Mouse (Mus musculus) liver, embryonic 16.5 days (tissue): Measurements from ENCODE around the gene 4930426L09Rik. TPM values are rescaled to one million over a fixed set of nuclear protein-coding genes. Genes with fewer than 3 reads are reported as not detected.
A peak's percentile ranks its signal among the peaks of the same experiment; 100 is the strongest.
"Not testable (repeated sequence)": the region's sequence is repeated elsewhere in the genome, so short reads cannot be mapped to it uniquely, and the experiment has no call there.

ENCODE experiments used
- ATAC-seq: fragments of 200-750 bp; cut with Nextera tagmentation; 2 replicates; pipeline ENCODE4 v1.8.0; 2017; ENCODE audit warnings: low read depth, mild to moderate bottlenecking, moderate number of reproducible peaks, moderate library complexity
- H3K27ac ChIP-seq: fragments of 300-500 bp; sonication (generic); 2 replicates; pipeline ENCODE4 v1.5.1; 2014; ENCODE audit warnings: mild to moderate bottlenecking, low read length
- H3K27me3 ChIP-seq: fragments of 300-500 bp; sonication (generic); 2 replicates; pipeline ENCODE4 v1.6.1; 2014; ENCODE audit warnings: low read depth, low read length, mixed read lengths; ENCODE audit not compliant: control insufficient read depth, insufficient read depth
- H3K36me3 ChIP-seq: fragments of 300-500 bp; sonication (generic); 2 replicates; pipeline ENCODE4 v1.6.1; 2014; ENCODE audit warnings: mild to moderate bottlenecking; ENCODE audit not compliant: control insufficient read depth, insufficient read depth
- H3K4me1 ChIP-seq: fragments of 300-500 bp; sonication (generic); 2 replicates; pipeline ENCODE4 v1.6.1; 2014; ENCODE audit warnings: low read depth, low read length, mixed read lengths; ENCODE audit not compliant: control insufficient read depth
- H3K4me2 ChIP-seq: fragments of 300-500 bp; sonication (generic); 2 replicates; pipeline ENCODE4 v1.6.1; 2014; ENCODE audit warnings: low read depth, low read length, mixed read lengths
- H3K4me3 ChIP-seq: fragments of 300-500 bp; sonication (generic); 2 replicates; pipeline ENCODE4 v1.5.1; 2014; ENCODE audit warnings: low read depth, mild to moderate bottlenecking, low read length
- H3K9ac ChIP-seq: fragments of 300-500 bp; sonication (generic); 2 replicates; pipeline ENCODE4 v1.6.1; 2014; ENCODE audit warnings: low read depth, low read length
- H3K9me3 ChIP-seq: fragments of 300-500 bp; sonication (generic); replicated peaks from 2 replicates; pipeline ENCODE4 v1.6.1; 2016; ENCODE audit warnings: low read length; ENCODE audit not compliant: control insufficient read depth
- WGBS: fragments of 180-500 bp; shearing (Covaris S2); extraction: QIAGEN DNeasy Blood & Tissue Kit; methylation state at CpG from one replicate; pipeline ENCODE4 v1.1.7; 2014; ENCODE audit not compliant: insufficient replicate concordance; 5-methylcytosine and 5-hydroxymethylcytosine counted together
- polyA plus RNA-seq: library from polyadenylated mRNA; unstranded; fragments of >200 nt; fragmentation: Nextera tagmentation; extraction: Ambion mirVana; gene quantifications from 2 replicates; pipeline ENCODE4 v1.2.1, GENCODE M21; 2015

4930426L09Rik gene
- polyA plus RNA-seq, 1 experiment from 2014 or later = 0.15 TPM

DNA sequence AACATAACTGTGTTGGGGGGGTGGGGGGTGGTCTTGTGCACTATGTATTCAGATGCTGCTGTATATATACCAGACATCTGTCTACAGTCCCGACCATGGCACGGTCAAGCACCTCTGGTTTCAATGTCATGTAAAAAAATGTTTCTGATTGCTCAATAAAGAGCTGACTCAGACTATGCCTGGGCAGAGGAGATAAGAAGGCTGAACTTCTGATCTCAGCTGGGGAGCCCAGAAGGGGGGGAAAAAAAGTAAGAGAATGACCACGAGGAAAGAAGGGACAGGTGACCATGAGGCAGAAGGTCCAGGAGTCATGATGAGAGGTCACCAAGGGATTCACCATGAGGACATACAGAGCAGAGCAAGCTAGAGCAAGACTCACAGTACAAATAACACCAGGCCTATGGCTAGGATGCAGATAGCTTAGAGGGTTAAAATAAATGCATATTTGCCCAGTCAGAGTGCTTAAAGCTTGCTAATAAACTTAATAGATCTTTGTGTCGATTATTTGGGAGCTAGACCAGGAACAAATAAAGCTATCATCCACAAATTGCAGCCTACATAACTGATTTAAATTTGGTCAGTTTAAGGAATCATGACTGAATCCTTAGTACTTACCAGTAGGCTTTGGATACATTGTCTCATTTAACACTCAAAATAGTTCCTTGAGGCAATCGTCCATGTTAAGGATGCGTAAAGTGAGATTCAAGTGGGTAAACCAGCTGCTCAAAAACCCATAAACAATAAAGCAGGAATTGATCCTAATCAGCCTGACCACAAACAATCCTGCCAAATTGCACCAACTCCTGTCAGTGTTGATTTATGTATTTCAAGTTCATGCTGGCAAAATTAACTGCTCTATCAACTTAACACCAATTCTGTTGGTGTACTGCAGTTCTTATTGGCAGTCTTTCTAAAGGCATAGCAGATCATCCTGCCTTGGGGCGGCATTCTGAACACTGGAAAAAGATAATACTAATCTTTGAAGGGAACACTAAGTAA lies 5.3 kb upstream of the 4930426L09Rik start:
- H3K4me3 ChIP-seq = peak overlapping the region; percentile 21
- no peaks in the 10 kb centered on the region for H3K9me3 ChIP-seq
- H3K27me3 ChIP-seq = no peaks in the 10 kb centered on the region
- no peaks in the 10 kb centered on the region for H3K36me3 ChIP-seq
- peak overlapping the region; percentile 30 for H3K9ac ChIP-seq
- peak overlapping the region; percentile 50 for H3K4me2 ChIP-seq
- peak; percentile 89 for ATAC-seq
- WGBS = 22% methylated on average over 7 of the region's 7 CpGs
- H3K4me1 ChIP-seq = peaks cover 35% of the 10 kb centered on the region
- H3K27ac ChIP-seq = peak overlapping the region; percentile 76

- Histone ChIP-seq H3K4me2 (peak overlapping the region; percentile 85), H3K27me3 (no peaks in the 10 kb centered on the region; the same call in 1 of the 2 replicates), H3K4me3 (peak overlapping the region; percentile 81), H3K27ac (peak overlapping the region; percentile 99), H3K9me3 (no peaks in the 10 kb centered on the region), H3K4me1 (peaks cover 46% of the 10 kb centered on the region), H3K9ac (peak overlapping the region; percentile 97), H3K36me3 (no peaks in the 10 kb centered on the region)
- ATAC-seq = no peak
- under 1% methylated on average over 25 of the region's 25 CpGs for WGBS
These were observed 1.5 kb upstream of the 4930426L09Rik start for GRCm38 (mm10) chr2:18996451-18997211.

DNA sequence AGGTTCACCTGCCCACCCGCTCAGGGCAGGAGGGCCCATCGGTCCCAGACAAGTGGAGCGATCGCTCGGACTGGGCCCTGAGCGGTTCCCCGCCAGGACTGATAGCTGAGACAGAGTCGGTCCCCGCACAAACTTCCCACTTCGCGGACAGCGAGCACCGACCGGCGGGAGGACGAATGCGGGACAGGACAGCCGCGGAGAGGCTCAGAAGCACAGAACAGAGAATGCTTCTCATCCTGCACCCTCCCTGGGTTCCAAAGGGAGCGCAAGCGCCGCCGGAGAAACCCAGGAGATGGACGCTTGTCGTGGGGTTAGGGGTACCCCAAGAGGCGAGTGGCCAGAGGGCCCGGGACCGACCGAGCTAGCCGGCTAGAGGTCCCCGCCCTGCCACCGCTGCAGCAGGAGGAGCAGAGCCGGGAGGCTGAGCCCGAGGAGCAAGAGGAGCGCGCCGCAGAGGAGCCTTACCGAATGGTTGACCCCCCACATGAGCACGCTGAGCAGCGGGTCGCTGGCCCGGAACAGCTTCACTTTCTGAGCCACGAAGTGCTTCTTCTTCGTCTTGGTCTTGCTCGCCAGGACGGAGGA lies 664 bp upstream of the 4930426L09Rik start:
- peak; percentile 59 for ATAC-seq
- peak overlapping the region; percentile 99 for H3K27ac ChIP-seq

DNA sequence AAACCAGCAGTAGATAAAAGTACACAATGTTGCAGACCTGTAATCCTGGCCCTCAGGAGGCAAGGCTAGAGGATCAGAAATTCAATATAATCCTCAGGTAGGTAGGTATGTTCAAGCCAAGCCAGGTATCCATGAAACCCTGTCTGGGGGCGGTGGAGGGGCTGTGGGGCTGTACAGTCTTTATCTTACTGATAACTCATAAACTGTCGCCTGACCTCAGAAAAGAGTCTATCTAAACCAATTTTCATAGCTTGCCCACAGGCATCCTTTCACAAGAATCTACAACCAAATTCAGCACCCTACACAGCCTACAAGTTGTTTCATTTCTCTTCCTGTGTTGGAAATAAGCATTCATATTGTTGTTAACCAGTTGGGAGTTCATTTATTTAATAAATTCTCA lies 1.3 kb downstream of the 4930426L09Rik start:
- WGBS = 31% methylated on average over 2 of the region's 2 CpGs
- H3K27me3 ChIP-seq = no peaks in the 10 kb centered on the region; the same call in 1 of the 2 replicates
- no peaks in the 10 kb centered on the region for H3K9me3 ChIP-seq
- no peak overlapping the region for H3K4me3 ChIP-seq
- no peak overlapping the region for H3K27ac ChIP-seq
- H3K36me3 ChIP-seq = no peaks in the 10 kb centered on the region
- no peak overlapping the region for H3K9ac ChIP-seq
- peak overlapping the region; percentile 85; the same call in 1 of the 2 replicates for H3K4me2 ChIP-seq
- peaks cover 22% of the 10 kb centered on the region for H3K4me1 ChIP-seq
- ATAC-seq = no peak

More for the DNA sequence above, 664 bp upstream of the 4930426L09Rik start:
- Histone ChIP-seq H3K9ac (peak overlapping the region; percentile 97), H3K4me1 (peaks cover 40% of the 10 kb centered on the region), H3K9me3 (no peaks in the 10 kb centered on the region), H3K4me2 (peak overlapping the region; percentile 85), H3K36me3 (no peaks in the 10 kb centered on the region), H3K4me3 (peak overlapping the region; percentile 81), H3K27me3 (no peaks in the 10 kb centered on the region; the same call in 1 of the 2 replicates)
- under 1% methylated on average over 46 of the region's 46 CpGs for WGBS

GRCm38 (mm10) chr2:19004801-19005200 lies 6.7 kb downstream of the 4930426L09Rik start:
- no peaks in the 10 kb centered on the region for H3K9me3 ChIP-seq
- H3K9ac ChIP-seq = no peak overlapping the region
- H3K4me1 ChIP-seq = peaks cover 6% of the 10 kb centered on the region
- H3K27me3 ChIP-seq = no peaks in the 10 kb centered on the region
- H3K27ac ChIP-seq = no peak overlapping the region; the same call in 1 of the 2 replicates
- WGBS = 23% methylated on average over 10 of the region's 10 CpGs
- no peaks in the 10 kb centered on the region for H3K36me3 ChIP-seq
- ATAC-seq = peak; percentile 35
- no peak overlapping the region for H3K4me3 ChIP-seq
- H3K4me2 ChIP-seq = no peak overlapping the region

- Histone ChIP-seq H3K9ac (no peak overlapping the region), H3K4me3 (no peak overlapping the region), H3K27me3 (no peaks in the 10 kb centered on the region), H3K4me2 (no peak overlapping the region), H3K36me3 (no peaks in the 10 kb centered on the region), H3K9me3 (no peaks in the 10 kb centered on the region), H3K4me1 (peaks cover 12% of the 10 kb centered on the region), H3K27ac (peak overlapping the region; percentile 2; the same call in 1 of the 2 replicates)
- 70% methylated on average over 7 of the region's 7 CpGs for WGBS
- no peak for ATAC-seq
These were observed 8.0 kb downstream of the 4930426L09Rik start for GRCm38 (mm10) chr2:19006124-19006523.

- no peaks in the 10 kb centered on the region for H3K27me3 ChIP-seq
- 62% methylated on average over 4 of the region's 4 CpGs for WGBS
These were observed 9.4 kb downstream of the 4930426L09Rik start for GRCm38 (mm10) chr2:19007580-19007979.

GRCm38 (mm10) chr2:19010541-19010940 lies 12.4 kb downstream of the 4930426L09Rik start:
- peak; percentile 26; the same call in 1 of the 2 replicates for ATAC-seq
- Histone ChIP-seq H3K4me2 (peak overlapping the region; percentile 54), H3K4me3 (peak overlapping the region; percentile 10; the same call in 1 of the 2 replicates), H3K27ac (peak overlapping the region; percentile 91), H3K4me1 (peaks cover 15% of the 10 kb centered on the region)
- not testable (repeated sequence) for H3K36me3 ChIP-seq, H3K27me3 ChIP-seq, H3K9me3 ChIP-seq, H3K9ac ChIP-seq
- WGBS = 38% methylated on average over 1 of the region's 1 CpGs

More at GRCm38 (mm10) chr2:19007580-19007979, 9.4 kb downstream of the 4930426L09Rik start:
- no peak overlapping the region for H3K27ac ChIP-seq
- no peak overlapping the region for H3K9ac ChIP-seq
- ATAC-seq = no peak
- H3K4me2 ChIP-seq = no peak overlapping the region
- H3K9me3 ChIP-seq = no peaks in the 10 kb centered on the region
- H3K4me1 ChIP-seq = peaks cover 15% of the 10 kb centered on the region
- H3K36me3 ChIP-seq = no peaks in the 10 kb centered on the region
- H3K4me3 ChIP-seq = no peak overlapping the region
